Mouse (Mus musculus) effector memory CD4-positive, alpha-beta T cell, adult 7 months (primary cell): ENCODE data around the gene Adam17. TPM values are rescaled to one million over a fixed set of nuclear protein-coding genes. Genes with fewer than 3 reads are reported as not detected.

Experiments
- polyA plus RNA-seq: library from polyadenylated mRNA; unstranded; fragments of 100-300 nt; shearing (Covaris generic); gene quantifications from one replicate; pipeline ENCODE4 v1.2.1, GENCODE M21; 2017

The Adam17 gene
- 36.6 TPM for polyA plus RNA-seq

DNA sequence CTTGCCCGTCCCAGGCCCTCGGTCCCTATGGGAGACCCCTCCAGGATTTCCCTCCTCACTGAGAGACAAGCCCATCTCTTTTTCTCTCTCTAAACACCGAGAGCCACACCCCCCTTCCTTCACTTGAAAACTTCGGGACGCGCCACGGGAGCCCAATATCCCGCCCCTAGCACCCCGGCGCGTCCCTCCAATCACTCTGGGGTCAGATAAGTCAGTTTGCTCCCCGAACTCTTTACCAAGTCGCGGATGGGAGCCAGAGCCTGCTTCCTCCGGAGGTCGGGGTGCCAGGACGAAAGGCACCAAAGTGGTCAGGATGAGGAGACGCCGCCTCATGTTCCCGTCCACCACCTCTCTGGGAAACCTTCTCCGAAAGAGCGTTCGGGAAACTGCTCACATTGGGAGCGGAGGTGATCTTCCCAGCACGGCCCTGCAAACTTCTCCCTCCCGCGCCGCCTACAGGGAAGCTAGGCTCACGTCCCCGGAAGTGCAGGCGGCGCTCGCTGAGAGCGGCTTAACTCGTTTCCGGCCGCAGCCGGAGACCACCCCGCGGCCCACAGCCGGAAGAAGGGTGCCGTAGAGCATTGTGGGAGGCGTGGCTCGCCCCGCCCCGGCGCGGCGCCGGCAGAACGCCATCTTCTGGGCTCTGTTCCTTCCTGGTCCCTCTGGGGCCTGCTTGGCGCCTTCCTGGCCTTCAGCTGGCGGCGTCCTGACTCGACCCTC lies at the start of gene Adam17:
Gene Adam17 (minus strand): TSS at position 533 of the 720 bp plus-strand sequence.

DNA sequence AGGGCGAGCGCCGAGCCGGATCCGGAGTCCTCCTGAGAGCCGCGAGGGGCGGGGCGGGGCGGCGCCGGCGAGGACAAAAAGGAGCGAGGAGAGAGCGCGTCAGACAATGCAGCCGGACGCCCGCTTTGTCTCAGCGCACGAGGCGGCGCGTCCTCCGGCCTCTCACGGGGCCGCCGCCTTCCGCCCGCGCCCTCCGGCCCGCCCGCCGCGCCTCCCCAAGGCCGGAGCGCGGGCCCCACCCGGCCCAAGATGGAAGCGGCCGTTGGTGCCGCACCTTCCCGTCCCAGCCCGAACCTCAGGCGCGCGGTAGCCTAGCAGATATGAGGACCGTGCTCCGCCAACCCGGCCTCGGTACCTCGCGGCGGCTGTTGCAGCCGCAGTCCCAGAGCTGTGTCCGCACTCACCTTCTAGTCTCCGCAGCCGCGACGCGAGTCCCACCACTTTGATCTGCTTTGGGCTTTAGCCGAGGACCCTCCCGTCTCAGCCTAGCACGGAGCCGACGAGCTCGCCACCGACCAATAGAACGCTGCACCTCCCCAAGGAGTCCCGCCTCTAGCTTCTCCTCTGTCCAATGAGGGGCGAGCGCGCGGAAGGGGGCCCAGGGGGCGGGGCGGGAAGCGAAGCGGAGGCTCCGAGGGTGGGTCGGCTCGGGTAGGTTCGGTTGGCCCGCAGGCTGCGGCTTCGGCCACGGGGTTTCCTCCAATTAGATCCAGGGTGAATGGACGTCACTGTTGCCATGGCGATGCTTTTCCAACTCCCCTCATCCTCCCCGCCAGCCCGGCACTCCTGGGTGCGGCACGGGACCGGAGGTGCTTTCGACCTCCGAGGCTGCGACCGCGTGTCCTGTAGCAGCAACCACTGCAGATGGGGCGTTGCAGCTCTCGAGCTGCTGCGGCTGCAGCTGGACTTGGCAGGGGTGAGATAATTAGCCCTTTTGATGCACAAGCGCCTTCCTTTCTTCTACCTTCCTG lies 44.0 kb upstream of the Adam17 start, which contains the start of gene Ywhaq:
Gene Ywhaq (minus strand): TSS at position 538 of the 971 bp plus-strand sequence.

DNA sequence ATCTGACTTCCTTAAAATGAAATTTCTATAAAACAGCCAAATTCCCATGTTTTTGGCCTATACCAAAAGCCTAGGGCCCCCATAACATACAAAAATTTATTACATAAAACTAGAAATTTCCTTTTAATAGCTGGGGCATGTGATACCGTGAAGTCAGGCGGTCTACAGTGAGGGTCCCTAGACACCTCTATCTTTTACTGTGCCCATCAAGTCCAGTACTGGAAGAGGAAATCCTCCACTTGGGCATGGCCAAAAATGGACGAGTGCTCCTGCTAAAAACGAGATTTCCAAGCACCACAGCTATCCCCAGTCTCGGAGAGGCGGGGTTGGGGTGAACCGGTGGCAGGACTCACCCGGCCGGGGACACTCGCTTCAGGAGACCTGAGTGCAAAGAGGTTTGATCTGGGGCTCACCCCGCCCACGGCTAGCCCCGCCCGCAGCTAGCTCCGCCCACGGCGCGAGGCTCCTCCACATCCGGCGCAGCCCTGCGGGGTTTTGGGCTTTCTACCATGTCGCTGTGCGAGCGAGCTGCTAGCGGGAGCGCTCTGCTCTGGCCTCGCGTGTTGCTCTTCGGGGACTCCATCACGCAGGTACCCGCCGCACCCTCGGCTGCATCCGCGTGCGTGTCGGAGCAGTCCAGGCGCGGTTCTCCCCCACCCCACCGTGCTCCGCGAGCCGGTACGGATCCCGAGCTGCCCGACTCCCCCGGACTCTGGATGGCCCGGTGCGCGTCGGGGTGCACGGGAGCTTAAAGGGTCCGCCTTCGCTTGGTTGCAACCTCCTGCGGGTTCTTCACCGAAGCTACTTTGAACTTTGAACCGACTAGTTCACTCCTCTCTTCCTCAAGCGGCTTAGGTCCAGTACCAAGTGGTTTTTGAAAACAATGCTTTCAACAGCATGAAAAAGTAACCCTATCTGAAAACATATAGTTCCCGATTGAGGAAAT lies 57.2 kb downstream of the Adam17 start, which contains the start of gene Iah1:
Gene Iah1 (plus strand): TSS at position 467 of the 946 bp plus-strand sequence.

DNA sequence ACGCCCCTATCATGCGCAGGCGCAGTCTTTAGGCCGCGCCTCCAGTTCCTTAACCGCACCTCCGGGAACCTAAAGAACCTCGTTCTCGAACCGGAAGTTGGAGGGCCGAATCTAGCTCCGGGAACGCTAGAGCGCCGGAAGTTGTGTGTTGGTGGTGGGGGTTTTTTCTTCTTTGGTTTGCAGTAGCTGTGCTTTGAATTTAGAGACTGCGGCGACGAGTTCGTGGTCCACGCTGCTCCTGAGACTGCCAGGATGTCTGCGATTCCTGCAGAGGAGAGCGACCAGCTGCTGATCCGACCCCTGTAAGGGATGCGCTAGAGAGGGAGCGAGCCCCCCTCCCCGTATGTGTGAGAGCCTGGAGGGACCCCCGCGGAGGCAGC lies 87.2 kb downstream of the Adam17 start, which contains the start of gene Itgb1bp1:
Gene Itgb1bp1 (minus strand): TSS at position 42 of the 380 bp plus-strand sequence.

DNA sequence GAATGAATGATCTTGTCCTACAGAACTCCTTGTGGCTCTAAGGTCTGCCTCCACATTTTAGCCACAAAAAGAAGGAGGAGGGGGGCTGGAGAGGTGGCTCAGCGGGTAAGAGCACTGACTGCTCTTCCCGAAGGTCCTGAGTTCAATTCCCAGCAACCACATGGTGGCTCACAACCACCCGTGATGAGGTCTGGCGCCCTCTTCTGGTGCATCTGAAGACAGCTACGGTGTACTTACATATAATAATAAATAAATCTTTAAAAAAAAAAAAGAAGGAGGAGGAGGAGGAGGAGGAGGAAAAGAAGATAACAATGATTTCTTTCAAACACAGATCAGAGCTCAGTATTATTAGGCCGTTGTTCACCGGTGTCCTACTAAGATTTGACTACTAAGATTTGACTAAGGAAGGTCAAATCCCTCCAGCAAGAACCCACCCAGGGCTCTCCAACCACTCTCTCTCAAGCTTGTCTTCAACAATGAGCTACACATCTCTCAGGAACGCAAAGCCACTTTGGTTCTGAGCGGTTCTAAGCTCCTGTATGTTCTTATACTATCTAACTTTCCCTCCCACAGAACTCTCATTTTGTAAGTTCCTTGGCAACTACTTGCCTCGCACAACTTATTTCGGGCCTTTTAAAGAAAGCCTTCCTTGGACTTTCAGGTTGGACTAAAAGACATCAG lies 88.5 kb downstream of the Adam17 start, which contains the start of gene Cpsf3:
Gene Cpsf3 (plus strand): TSS at position 631 of the 681 bp plus-strand sequence.

Other genes starting within 250 kb of the Adam17 start
- gene Cpsf3, start 88.2 kb downstream of the Adam17 start, polyA plus RNA-seq, result 98.7 TPM
- gene Itgb1bp1, start 87.3 kb downstream of the Adam17 start, polyA plus RNA-seq, result 75.9 TPM
- gene Iah1, start 57.2 kb downstream of the Adam17 start, polyA plus RNA-seq, result 17.7 TPM
- 320 TPM for gene Ywhaq, start 44.0 kb upstream of the Adam17 start, polyA plus RNA-seq